Mouse (Mus musculus) gastrocnemius, postnatal 4 days (tissue): ENCODE results near the gene Sema4c. TPM values are rescaled to one million over a fixed set of nuclear protein-coding genes. Genes with fewer than 3 reads are reported as not detected.

ENCODE experiments used
- DNase-seq, 2 experiments: peaks; one replicate each; pipeline ENCODE4 v3.0.0; 2021 to 2022; ENCODE audit warnings: low spot score in 2 of 2, mixed read lengths in 2 of 2
- long read RNA-seq, 2 experiments: library from polyadenylated mRNA; stranded (forward); transcript quantifications; one replicate each; pipeline ENCODE4 v2.0.0; 2021
- total RNA-seq, 2 experiments: library from RNA; stranded (reverse); gene quantifications; 2 replicates each; pipeline ENCODE4 v1.2.3; 2021

The Sema4c gene
- 10 to 100 TPM; 26.0 to 27.1 TPM for total RNA-seq
- long read RNA-seq, experiment 1, partial matches to known transcripts = 0 of 4 reads
- long read RNA-seq, experiment 1, other reads (novel, unspliced or antisense) = 1 of 4 reads
- long read RNA-seq, experiment 2, partial matches to known transcripts = 4 of 7 reads
- long read RNA-seq, experiment 2, other reads (novel, unspliced or antisense) = 1 of 7 reads

GRCm38 (mm10) chr1:36558031-36558993, at the start of gene Sema4c:
Sema4c (minus strand) TSS chr1:36558349.
- peak; percentile 68 to 81 for DNase-seq

- DNase-seq = no peak
Measured at GRCm38 (mm10) chr1:36606951-36607350, 48.8 kb upstream of the Sema4c start.

DNA sequence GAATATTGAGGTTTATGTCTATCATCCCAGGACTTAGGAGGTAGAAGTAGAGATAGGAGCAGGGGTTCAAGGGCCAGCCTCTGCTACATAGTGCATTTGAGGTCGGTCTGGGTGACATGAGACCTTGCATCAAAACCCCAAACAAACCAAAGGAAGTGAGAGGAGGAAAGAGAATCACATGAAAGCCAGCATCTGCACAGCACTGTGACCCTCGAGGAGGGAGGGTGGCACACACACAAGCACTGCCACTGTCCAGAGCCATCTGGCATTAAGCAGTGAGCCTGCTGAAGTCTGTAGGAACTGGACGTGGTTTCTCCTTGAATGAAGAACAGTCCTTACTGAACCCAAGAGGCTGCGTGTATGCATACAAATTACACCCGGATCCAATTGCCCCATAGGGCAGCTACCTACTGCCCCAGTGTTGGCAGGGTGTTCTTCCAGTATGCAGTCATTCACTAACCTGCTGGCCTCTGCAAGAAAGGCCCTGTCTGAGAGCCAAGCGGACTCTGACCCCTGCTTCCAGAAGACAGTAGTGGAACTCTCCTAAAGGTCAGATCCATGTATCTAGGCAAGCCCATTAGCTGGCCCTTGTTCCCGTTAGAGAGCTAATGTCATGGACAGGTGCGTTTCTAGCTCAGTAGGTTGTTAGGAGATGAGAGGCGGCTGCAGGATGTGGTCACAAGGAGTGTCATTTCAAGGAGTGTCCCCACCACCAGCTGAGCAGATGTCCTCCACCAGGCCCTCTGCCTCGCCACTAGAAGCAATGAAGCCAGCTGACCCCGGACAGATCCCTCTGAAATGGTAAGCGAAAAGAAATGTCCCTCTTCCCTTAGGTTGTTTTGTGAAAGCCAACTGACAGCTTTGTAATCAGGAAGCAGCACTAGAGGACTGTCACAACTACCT, 46.4 kb upstream of the Sema4c start:
- DNase-seq = no peak

- DNase-seq = peak in 1 of 2 experiments; percentile 60
Measured at GRCm38 (mm10) chr1:36603361-36603760, 45.2 kb upstream of the Sema4c start.

DNA sequence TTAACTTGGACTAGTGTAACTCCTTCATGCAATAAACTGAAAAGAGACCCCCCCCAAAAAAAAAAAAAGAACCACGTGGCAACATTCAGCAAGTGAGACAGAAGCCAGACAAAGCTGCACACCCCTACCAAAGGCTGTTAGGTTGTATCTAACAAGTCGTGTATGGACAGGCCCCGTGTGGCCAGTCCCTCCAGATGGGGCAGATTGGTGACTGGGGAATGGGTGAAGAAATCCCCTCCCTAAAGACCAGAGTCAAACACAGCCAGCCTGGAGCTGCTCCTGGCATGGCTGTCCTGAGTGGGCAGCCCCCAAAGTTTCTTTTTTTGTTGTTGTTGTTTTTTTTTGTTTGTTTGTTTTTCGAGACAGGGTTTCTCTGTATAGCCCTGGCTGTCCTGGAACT, 44.1 kb upstream of the Sema4c start:
- no peak for DNase-seq

GRCm38 (mm10) chr1:36598411-36598810, 40.3 kb upstream of the Sema4c start:
- DNase-seq = no peak

- DNase-seq = peak in 1 of 2 experiments; percentile 42
Measured at GRCm38 (mm10) chr1:36596114-36596513, 38.0 kb upstream of the Sema4c start.

DNA sequence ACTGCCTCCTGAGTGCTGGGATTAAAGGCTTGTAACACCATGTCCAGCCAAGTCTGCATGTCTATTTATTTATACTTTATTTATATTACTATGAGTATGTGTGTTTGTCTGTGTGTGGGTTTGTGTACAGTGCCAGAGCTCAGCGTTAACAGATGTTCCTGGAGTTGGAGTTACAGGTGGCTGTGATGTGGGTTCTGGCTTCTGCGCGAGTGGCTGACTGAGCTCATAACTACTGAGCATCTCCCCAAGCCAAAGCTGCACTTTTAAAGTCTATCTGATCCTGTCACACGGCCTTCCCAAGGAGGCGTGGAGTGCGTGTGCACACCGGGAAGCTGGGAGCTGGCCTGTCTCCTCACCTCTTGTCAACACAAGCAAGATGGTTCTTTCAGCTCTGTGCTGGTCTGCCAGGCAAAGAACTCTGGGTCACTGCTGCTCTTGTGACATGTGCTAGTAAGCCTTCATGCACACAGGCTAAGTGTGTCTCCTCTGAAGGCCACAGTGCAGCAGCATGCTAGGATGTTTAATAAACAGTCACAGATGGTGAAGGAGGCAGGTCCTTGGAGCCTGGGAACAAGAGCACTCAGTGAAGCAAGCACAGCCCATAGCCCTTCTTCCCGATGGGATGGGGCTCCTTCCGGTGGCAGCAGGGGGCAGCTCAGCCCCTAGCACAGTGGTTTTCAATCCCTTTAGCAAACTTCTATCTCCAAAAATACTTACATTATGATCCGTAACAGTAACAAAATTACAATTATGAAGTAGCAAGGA, 37.2 kb upstream of the Sema4c start:
- DNase-seq = no peak

GRCm38 (mm10) chr1:36593099-36593498, 35.0 kb upstream of the Sema4c start:
- no peak for DNase-seq

DNA sequence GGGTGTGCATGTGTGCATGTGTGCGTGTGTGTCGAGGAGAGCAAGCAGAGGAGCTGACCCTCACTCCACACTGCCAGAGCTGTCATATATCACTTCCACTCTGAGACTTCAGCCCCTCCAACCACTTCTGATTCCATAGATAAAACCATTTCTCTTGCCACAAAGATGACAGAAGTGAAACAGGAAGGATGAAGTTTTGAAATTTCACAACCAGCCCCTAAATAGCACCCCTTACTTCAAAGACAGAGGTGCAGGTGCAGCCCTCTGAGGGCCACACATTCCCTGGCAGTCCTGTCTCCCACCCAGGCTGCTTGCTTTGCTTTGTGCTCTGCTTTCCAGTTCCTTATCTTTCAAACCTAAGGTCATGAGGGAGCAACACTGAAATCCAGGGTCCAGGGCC, 33.3 kb upstream of the Sema4c start:
- no peak for DNase-seq

DNA sequence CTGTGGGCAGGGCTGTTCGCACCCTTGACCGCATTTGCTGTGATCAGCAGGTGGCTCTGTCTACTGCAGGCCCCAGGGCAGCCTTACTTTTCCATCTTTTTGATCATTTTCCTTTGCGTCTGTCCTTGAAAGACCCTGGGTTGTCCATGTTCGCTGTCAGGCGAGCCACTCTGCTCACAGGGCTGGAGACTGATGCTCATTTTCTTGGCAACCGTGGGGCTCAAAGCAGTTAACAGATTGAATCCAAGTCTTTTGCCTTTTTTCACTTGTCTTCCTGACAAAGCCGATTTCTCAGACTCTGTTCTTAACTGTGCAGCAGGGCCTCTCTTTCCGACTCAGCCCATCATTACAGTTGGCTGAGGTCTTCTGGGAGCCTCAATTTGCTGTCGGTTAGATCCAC, 32.5 kb upstream of the Sema4c start:
- no peak for DNase-seq

GRCm38 (mm10) chr1:36589486-36589885, 31.3 kb upstream of the Sema4c start:
- peak in 1 of 2 experiments; percentile 76 for DNase-seq

GRCm38 (mm10) chr1:36588476-36589450, 30.6 kb upstream of the Sema4c start:
- DNase-seq = peak in 1 of 2 experiments; percentile 73

DNA sequence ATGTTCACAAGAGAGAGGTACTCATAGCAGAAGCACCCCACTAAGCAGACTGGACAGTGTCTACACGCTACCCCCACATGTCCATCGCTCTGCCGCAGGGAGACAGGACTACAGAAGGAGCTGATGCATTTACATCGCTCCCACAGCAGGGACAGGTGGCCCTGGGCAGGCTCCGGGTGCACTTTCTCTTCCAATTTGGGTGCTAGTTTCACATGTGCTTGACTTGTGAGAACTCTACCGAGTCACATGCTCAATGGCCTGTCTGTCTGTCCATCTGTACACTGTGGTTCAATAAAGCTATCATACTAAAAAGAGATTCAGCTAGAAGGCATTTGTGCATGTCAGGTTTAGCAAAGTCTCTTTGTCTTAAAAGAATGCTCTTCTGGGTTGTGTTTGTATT, 29.7 kb upstream of the Sema4c start:
- no peak for DNase-seq

DNA sequence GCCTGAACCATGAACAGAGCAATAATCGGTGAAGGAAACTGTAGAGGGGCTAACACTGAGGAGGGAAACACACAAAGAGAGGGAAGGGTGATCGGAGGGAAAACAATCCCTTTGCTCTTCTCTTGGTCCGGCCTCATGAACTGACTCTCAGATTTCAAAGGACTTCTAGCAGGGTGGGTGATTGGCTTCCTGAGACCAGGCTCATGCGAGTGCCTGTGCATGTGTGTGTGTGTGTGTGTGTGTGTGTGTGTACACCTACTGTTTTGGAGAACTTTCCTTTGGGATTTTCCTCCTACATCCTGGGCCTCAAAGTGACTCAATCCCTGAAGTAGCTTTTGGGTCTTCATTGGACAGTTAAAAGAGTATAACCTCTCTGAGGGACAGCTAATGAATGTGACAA, 28.1 kb upstream of the Sema4c start:
- DNase-seq = no peak

DNA sequence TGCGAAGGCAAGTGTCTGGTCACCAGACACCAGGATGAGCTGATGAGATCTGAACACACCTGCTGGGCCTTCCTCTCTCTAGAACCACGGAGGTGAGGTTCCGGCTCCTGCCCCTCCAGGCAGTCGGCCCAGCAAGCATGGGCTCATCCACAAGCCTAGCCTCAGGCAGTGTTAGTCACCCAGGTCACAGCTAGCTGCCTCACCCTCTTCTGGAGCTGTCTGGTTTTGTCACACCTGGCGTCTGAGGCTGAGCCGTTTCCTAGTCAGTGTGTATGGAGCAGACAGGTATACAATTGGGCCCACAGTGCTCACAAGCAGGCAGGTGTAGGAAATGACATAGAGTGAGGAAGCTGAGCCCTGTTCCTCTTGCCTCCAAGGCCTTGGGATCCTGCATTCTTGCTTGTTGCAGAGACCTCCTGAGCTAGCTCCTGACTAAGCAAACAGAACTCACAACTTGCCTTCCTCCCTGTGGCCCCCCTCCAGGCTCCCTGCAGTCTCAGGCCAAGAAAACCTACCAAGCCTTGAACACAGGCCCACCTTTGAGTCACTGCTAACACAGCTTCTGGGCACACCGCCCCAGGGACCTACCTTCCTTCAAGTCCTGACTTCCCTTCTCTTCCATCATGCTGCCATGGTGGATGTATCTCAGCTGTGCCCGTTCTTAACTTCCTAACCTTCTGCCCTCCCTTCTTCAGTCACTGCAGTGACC, 25.4 kb upstream of the Sema4c start:
- DNase-seq = no peak

DNA sequence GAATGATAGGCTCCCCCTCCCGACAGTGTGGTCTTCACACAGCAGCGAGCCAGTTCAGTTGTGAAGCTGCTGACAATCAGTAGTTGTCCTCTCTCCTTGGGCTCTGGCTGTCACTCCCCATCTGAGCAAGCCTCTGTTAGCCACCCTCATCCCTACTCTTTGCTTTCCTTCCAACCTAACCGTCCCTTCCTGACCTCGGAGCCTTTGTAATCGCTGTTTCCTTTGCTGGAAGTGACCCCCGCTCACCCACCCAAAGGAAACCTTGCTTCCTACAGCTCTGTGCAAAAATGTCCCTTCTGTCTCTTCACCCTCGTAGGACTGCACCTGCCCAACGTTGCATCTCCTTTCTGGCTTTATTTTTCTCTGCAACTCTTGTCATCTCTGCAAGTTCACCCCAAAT, 24.1 kb upstream of the Sema4c start:
- no peak for DNase-seq

GRCm38 (mm10) chr1:36581260-36581659, 23.1 kb upstream of the Sema4c start:
- DNase-seq = no peak
